Mouse (Mus musculus): ENCODE measurements at regions not wholly inside any gene's neighbourhood (a gene's known extent, or its start where the extent isn't known, plus 50 kb on each side); places are given as distances from the start of the nearest gene placed in this dataset.
"Not testable (repeated sequence)": the region's sequence is repeated elsewhere in the genome, so short reads cannot be mapped to it uniquely, and the experiment has no call there.

DNA sequence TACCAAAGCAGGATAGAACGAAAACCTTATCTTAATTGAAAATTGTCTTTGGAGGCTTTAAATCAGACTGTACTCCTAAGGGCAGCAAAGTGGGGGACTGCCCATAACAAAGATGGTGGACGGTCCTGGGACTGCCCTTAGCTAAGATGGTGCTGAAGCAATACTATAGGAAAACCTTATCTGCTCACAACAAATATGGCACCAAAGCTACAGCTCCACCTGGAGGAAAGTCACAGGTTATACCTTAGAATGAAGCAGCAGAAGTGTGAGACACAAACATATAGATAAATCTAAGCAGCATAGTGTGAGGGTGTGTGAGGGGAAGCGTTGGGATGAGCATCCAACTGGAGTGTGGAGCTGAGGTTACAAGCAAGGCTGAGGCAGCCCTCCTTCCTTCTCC, 368.5 kb downstream of the Ets1 start:
- no peak for DNase-seq (ENCODE audit: low spot score in 2 of 2)

DNA sequence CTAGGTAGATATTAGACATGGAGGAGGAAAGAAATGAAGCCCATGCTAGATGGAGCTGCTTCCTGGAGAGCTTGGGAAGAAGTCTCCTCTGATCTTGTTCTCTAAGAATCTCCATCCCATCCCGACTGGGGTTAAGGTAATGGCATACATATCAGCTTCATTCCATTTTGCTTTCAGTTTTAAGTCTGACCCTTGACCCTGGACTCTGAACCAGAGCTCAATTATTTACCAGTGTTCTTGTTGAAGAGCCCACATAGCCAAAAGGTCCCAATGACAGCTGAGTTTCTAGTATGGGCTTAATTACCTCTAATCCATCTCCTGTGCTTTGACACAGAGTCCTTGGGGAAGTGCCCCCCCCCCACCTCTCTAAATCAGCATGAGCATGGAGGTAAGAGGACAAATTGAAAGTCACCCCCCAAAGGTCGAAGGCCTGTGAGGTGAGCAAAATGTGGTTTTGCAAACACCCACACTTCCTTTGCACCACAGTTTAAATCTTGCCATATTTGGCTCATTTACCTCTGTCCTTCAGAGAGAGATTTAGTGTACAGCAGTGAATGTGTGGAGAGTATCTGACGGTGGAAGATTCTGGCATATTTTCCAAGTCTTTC, 371.5 kb downstream of the Ets1 start:
- DNase-seq (ENCODE audit: low spot score in 2 of 2) = no peak

DNA sequence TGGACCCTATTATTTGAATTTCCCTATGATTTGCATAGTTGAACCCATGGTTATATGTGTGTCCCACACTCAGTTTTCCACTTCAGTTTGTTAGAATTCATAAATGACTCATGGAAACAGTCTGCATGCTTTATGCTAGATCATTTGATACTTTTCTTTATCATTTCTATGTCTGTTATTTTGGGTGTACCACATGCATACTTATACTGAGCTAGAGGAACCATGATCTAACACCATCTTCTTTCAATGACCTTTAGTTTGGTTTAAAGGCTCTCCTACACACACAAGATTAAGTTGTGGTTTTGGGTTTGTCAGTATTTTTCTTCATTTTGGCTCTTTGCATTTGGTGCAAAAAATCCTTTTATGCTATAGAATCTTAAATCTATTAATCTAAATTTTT, 375.2 kb downstream of the Ets1 start:
- no peak for DNase-seq (ENCODE audit: low spot score in 2 of 2)

DNA sequence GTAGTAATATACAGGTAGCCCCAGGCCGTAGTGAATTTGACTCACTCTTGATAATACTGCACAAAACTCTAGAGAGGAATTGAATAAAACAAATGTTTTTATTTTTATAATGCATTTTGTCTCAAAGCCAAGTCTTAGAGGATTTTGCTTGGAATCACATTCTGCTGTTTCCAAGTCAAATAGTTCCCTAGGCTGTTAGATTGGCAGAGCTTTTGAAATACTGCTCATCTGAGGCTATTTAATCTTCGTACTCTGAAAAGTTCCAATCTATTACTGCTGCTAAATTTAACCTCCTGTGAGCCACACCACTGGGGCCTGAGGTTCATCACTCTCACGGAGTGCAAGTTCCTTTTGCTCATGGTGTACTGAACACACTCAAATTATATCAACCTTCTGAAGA, 399.4 kb downstream of the Ets1 start:
- no peak for DNase-seq (ENCODE audit: low spot score in 2 of 2)

DNA sequence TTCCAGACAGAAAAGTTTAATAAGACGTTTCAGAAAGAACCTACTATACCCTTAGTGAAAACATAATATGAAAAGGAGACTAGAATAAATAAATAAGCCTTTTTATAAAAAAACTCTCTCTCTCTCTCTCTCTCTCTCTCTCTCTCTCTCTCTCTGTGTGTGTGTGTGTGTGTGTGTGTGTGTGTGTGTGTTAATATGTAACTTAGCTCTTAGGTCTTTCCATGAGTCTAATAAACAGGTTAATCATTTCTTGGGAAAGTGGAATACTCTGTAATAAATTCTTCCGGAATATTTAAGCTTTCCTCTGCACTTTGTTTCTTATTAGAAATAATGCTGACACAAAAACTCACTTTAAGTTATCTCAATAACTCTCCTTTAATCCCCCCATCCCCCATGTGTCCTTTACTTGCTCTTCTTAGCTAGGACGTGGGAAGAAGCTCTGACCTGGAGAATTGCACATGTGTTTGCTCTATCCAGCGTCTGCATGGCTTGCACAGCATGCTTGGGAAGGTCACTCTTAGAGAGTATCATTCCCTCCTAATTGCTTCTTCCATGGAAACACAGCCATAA, 403.3 kb downstream of the Ets1 start:
- no peak for DNase-seq (ENCODE audit: low spot score in 2 of 2)

GRCm38 (mm10) chr9:33050789-33051188, 414.8 kb downstream of the Ets1 start:
- no peak for DNase-seq (ENCODE audit: low spot score in 2 of 2)

- DNase-seq (ENCODE audit: low spot score in 2 of 2) = no peak
Measured at GRCm38 (mm10) chr9:33060636-33061264, 424.7 kb downstream of the Ets1 start.

GRCm38 (mm10) chr9:33062476-33062875, 426.5 kb downstream of the Ets1 start:
- DNase-seq (ENCODE audit: low spot score in 2 of 2) = peak in 1 of 2 experiments; percentile 19

DNA sequence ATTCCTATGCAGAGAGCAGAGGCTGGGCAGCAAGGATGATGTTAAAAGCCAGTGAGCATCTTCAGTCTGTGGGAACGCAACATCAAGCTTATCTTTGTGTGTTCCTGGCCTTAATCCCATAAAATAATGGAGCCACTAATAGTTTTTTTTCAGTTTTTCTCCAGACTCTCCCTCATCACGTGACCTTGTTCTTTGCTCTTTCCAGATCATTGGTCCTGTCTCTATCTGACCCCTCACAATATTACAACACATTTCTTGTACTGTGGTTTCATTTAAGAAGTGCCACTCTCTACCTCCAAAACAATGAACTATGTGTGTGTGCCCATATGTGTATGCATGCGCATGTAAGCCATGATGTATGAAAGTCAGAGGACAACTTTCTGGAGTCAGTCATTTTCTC, 429.3 kb downstream of the Ets1 start:
- DNase-seq (ENCODE audit: low spot score in 2 of 2) = no peak

DNA sequence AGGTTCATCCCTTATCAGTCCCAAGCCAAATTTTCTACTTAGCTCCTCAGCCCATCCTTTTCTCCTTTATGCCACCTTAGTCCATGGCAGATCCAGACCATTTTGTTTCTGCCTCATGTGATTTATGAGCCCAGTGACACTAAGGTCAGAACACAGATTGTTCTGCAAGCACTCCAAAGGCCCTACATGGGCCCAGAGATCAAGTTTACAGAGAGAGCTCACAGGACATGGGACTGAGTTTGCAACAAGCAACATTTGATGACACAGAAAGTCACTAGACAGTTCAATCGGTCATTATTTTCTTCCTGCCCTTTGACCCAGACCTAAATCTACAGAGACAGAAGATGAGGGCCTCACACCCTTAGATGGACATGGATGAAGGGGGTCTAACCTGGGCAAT, 431.5 kb downstream of the Ets1 start:
- DNase-seq (ENCODE audit: low spot score in 2 of 2) = no peak

DNA sequence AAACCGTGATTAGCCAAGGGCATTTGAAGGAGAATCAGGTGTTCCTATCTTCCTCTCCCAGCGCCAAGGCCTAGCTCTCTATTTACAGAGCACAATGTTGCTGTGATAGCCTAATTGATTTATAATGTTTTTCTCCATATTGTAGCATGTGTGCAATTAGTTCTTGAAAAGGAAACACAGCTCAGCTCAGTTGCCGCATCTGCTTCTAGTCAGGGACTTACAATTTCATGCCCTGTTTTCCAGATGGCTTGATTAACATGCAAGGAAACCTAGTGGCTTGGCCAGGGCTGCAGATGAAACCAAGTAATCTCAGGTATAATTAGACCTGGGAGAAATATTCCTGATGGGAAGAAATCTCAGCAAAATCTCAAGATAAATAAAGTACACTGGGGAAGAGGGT, 434.1 kb downstream of the Ets1 start:
- no peak for DNase-seq (ENCODE audit: low spot score in 2 of 2)

DNA sequence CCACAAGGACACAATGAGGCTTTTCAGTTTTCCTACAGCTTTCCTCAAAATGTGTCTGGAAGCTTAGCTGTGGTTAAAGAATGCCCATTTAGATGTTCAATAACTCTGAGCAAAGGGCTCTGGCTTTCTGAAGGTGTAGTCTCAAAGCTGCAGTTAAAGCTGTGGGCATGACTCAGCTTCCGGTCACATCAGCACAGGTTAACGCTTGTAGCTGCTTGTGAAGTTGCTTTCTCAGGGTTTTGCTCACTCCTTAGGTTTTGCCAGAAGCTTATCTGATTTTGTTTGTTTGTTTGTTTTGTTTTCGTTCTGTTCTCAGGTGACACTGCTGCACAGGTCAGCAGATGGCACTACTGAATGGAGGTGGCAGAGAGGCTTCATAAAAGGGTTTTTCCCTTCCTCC, 444.2 kb downstream of the Ets1 start:
- DNase-seq (ENCODE audit: low spot score in 2 of 2) = no peak

DNA sequence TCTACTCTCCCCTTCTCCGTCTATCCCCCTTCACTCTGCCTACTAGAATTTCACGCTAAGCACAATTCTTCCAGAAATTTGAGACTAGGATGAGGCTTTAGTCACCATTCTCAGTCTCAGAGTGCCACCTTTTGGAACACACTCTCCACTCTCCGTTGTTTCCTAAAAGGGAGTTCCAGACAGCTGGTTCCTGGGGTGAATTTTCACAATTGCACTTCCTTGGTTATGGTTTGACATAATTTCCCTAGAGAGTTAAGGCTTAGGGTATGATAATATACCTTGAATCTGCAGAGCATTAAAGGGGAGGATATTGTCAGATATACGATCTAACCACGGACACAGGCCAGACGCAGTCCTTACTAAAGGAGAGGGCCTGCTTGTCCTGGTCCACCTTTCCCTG, 444.8 kb downstream of the Ets1 start:
- DNase-seq (ENCODE audit: low spot score in 2 of 2) = peak; percentile 25 to 28

GRCm38 (mm10) chr9:33089977-33090376, 454.0 kb downstream of the Ets1 start:
- DNase-seq (ENCODE audit: low spot score in 2 of 2) = no peak

DNA sequence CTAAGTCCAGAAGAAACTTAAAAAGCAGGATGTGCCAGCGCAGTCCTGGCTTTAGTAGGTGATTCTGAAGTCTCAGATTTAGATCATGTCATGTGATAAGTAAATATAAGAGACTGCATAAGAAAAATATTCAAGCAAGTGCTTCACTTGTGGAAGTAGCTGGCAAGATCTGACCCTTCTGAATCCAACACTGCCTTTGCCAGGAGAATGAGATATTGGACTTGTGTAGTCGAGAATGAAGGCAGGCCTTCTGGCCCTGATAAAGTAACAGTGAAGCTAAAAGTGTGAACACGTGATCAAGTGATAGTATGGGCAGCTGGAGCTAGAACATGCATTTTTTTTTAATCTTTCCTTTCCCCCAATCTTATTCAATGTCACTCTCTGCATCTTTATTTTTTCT, 455.6 kb downstream of the Ets1 start:
- no peak for DNase-seq (ENCODE audit: low spot score in 2 of 2)

DNA sequence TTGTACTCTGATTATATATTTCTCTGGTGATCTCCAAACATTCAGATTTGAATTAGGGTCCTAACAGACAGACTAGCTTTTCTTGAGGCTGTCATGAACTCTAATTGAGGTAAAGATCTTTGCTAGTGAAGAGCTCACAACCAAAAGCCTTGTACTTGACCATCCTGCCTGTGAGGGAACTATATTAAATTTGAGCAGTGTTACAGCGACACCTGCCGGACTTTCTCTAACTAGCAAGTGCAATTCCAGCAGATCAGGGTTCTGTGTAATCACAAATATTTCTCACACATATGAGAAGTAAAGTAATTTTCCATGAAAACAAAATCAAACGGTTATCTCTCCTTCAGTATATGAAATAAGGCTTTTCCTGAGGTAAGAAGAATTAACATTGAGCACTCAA, 459.6 kb downstream of the Ets1 start:
- peak; percentile 80 to 81 for DNase-seq (ENCODE audit: low spot score in 2 of 2)

GRCm38 (mm10) chr9:33101206-33101605, 465.2 kb downstream of the Ets1 start:
- DNase-seq (ENCODE audit: low spot score in 2 of 2) = no peak

- DNase-seq (ENCODE audit: low spot score in 2 of 2) = no peak
Measured at GRCm38 (mm10) chr9:33104623-33105074, 468.6 kb downstream of the Ets1 start.

DNA sequence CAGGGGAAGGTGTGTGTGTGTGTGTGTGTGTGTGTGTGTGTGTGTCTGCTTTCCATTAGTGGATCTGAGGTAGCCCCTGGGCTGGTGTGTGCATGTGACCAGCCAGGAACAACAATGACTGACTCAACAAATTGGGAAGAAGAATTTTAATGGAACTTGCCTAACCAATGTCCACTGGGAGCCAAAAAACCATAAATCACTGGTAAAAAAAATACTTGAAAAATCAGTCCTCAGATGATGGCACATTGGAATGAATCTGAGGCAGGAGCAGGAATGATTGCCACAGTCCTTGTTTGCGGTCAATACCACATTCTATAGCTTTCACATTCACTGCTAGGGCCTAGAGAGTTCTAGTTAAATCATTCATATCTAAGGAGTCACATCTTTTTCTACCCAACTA, 487.8 kb downstream of the Ets1 start:
- no peak for DNase-seq (ENCODE audit: low spot score in 2 of 2)

DNA sequence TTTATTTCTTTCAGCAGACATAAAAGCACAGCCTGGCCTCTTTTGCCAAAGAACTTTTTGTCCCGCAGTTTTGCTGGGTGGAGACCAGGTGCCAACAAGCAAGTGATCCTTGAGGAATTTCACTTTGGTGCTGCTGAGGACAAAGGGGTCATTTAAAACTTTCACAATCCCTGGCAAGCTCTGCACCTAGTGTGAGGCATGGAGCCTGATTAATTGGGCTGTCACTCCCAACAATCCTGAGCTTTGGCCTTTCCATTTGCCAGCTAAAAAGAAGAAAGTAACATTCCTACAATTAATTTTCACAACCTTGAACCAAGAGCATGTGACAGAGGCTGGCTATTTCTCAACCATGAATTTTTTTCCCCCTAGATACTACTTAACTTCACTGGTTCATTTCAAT, 516.2 kb downstream of the Ets1 start:
- DNase-seq (ENCODE audit: low spot score in 2 of 2) = no peak

- DNase-seq (ENCODE audit: low spot score in 2 of 2) = peak in 1 of 2 experiments; percentile 10
Measured at GRCm38 (mm10) chr9:33168159-33168558, 532.1 kb downstream of the Ets1 start.

GRCm38 (mm10) chr9:33169093-33169492, 533.1 kb downstream of the Ets1 start:
- DNase-seq (ENCODE audit: low spot score in 2 of 2) = not testable (repeated sequence)

GRCm38 (mm10) chr9:33180066-33180465, 544.0 kb downstream of the Ets1 start:
- no peak for DNase-seq (ENCODE audit: low spot score in 2 of 2)
